Mouse (Mus musculus) heart, postnatal 36 days (tissue): ENCODE measurements around the gene Calcr. TPM values are rescaled to one million over a fixed set of nuclear protein-coding genes. Genes with fewer than 3 reads are reported as not detected.
"Not testable (repeated sequence)": the region's sequence is repeated elsewhere in the genome, so short reads cannot be mapped to it uniquely, and the experiment has no call there.

Experiments used
- DNase-seq, 2 experiments: peaks; one replicate each; pipeline ENCODE4 v3.0.0; 2021 to 2022
- intact Hi-C: fragments of 180-260 bp; cut with DNase I; formaldehyde crosslinking; loops from one replicate; pipeline ENCODE4 v1.15.1; 2025
- microRNA-seq, 2 experiments: library from miRNA; unstranded; fragments of <30 nt; microRNA quantifications; one replicate each; pipeline ENCODE4 v1.2.0; 2021; ENCODE audit warnings: borderline number of aligned reads in 2 of 2
- total RNA-seq, 2 experiments: library from RNA; stranded (reverse); gene quantifications; 2 replicates each; pipeline ENCODE4 v1.2.3; 2021

Gene Calcr
- not detected for total RNA-seq

DNA sequence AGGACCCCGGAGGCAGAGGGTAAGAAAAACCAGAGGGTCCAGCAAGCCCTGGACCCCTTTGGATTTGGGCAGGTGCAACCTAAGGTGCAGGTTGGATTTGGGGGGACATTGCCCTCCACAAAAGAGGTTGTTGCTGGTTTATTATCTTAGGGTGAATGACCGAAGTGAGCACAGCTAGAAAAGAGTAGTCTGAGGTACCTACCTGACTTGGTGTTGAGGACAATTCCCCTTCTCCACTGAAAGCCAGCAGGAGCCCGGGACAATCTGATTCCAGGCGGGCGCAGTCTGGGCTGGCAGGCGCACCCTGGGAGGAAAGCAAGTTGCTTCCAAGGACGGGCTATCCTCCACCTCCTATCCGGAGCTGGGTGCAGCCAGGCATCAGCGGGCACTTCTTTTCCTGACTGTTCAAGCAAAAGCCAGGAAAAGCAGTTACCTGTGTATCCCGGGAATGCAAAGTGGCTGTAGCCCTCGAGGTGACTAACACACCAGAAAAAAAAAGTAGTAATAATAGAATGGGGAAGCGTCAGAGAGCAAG is at the start of gene Calcr:
TSS of gene Calcr (minus strand) at position 485 of the 535 bp plus-strand sequence.
- intact Hi-C loops = no loop called here

DNA sequence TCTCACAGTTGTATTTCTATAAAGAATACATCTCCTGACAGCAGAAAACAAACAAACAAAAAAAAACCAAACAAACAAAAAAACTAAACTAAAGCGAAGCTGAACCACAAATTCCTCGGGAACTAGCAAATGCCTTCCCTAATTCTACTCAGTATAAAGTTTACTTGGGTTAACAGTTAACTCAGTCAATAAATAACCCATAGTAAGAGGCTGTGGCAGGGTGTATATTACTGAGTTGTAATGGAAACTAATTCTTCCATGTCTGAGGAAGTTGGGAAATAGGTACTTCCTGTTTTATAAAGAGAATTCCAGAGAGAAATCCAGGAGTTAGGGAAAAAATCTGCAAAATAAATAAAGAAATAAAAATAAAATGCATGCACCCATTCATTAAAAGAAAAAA is 3.0 kb upstream of the Calcr start:
- no peak for DNase-seq
- intact Hi-C loops = no loop called here

More for the DNA sequence above, at the start of gene Calcr:
- no peak for DNase-seq

DNA sequence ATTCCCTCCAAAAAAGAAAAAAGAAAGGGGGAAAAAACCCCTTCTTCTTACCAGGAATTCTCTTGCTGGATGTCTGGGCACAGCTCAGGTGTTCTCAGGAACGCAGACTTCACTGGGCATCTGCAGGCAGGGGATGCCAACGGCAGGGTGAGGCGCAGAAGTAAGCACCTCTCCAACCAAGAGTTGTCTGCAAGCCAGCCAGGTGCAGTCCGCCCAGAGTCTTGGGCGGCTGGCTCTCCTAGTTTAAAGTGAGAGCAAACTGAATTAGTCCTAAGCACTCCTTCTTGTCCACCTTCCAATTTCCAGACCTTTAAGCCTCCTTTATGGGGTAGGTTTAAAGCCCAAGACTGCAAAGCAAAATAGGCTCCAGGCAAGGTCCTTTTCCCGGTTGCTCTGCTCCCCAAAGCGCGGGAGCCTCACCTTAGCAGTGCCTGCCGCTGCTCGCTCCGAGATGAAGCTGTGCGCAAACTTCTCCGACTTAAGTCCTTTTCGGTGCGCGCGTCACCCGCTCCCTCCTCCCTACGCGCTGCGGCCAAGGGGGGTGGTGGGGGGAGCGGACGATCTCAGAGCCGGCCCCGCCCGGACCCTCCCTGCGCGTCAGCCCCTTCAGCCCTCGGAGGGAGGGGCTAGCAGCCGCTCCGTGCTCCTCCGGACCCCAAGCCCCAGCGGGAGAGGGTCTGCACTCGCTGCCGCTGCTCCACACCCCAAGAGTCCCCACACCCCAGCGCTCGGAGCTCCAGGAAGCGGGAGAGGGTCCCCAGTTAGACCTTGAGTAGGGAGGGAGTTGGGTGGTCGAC is 1.1 kb downstream of the Calcr start:
- DNase-seq = no peak
- intact Hi-C loops = no loop called here

DNA sequence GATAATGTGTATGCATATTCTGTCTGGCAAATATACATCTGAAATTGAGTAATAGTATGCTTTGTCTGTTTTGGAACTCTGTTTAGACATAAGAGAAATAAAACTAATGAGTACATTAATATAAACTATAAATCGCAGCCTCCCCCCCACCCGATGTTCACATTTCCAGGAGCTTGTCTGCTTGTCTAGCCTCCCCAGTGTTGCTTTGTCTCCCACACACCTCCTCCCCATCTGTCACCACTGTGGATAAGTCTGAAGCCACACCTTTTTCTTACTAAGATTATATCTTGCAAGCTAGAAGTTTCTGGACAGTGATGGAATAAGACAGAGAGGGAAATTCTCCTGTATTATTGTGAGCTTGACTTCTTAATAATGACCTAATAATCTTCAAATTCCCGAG is 12.9 kb downstream of the Calcr start:
- DNase-seq = no peak
- intact Hi-C loops = no loop called here

DNA sequence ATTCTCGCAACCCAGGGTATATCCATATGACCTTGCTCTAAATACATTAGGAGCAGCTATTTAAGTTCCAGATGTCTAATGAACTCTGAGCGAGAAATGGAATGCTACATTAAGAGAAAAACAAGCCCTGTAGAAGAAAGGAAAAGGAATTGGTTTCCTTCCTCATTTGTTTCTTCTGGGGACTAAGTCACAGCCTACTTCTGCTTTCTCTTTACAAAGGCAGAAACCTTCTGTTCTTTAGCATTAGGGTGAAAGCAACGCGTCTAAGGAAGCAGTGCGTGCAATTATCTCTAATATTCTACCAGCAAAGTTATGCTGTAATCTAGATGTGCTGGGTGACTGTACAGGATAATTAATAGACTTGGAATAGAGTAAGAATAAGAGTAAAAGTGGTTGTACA is 14.9 kb downstream of the Calcr start:
- DNase-seq = no peak
- intact Hi-C loops = loop anchor here (5.0 kb wide), 1 partner anchor 127 kb away; no protein-coding TSS in a partner anchor

DNA sequence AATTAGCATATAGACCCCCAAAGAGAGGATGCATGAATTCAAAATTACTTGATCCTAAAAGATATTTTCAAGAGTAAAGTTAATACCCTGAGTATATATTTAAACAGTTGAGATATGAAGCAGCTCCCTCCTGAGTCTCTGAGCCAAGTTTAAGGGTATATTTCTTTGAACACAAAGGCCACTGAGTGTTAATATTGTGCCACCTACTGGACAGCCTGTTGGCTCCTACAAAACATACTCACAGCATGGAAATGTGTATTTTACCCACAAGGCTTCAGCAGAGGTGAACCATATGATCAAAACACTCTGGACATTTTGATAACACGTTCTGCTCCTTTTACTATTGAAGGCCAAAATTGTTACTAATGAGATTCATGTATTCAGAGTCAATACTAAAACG is 19.0 kb downstream of the Calcr start:
- no peak for DNase-seq
- intact Hi-C loops = loop anchor here (5.0 kb wide), 1 partner anchor 123 kb away; no protein-coding TSS in a partner anchor

DNA sequence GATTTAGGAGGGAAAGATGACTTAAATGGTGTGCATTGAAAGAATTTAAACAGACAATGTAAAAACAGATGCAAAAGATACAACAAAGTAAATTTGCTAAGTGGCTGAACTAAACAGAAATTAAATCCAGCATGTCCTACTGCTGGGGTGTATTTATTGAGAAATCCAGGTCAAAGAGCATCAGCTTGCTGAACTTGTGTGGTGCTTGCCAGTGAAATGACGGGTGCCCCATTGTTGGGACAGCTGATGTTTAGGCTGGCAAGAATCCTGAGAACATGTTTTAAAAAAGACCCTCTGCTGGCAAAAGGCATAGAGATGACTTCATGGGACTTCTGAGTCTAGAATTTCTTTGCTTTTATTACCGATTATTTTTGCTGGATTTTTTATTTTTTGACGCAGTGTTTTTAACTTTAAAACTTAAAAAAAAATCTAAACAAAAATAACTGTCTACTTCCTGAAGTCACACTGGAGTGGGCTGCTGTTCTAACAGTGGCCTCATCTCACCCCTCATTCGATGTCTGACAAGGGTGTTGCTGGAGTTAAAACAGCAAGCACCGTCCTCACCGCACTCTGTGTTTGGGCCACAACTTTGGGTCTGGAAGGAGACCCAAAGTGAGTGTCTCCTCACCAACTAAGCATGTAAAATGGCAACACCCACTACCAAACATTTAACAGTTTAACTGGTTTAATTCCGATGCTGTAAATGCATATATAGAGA is 22.4 kb downstream of the Calcr start:
- no peak for DNase-seq
- intact Hi-C loops = no loop called here

DNA sequence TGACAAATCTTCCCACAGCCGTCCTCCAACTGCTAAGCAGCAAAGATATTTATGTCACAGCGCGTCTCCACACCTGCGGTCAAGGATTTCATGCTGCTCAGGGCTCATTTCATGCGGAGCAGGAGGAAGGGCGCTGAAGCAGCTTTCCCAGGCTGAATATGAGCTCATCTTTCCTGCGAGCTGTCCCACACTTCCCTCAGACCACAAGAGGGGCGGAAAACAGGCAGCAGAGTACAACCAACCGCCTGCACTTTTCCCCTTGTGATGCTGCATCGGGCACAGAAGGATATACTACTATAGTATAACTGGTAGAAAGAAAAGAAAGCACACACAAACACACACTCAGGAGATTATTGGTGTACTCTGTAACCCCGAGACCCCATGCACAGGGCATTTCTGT is 23.2 kb downstream of the Calcr start:
- intact Hi-C loops = no loop called here
- DNase-seq = no peak

DNA sequence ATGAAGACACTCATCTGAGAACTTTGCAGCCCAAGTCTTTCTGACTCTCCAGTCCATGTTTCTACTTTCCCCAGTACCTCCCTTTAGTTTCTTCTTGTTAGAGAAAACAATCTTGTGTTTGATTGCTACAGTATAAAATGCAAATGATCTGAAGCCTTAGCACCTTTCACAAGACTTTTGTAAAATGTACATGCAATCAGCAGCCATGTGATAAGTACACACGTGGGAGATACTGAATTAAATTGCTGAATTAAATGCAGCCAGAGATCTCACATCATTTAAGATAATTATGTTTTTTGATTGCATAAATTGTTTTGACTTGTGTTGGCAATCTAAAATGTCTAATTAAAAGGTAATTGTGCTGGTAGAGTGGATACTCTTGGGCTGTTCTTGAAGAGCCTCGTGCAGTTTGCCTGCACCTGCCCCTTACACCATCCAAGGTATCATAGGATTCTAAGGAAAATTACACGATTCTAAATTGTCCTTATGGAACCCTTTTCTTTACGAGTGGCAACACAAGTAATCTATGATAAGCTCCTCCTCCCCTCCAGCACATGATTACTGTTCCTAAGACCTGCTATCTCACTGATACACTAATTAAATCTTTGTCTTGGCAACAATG is 34.2 kb downstream of the Calcr start:
- intact Hi-C loops = no loop called here
- DNase-seq = no peak

DNA sequence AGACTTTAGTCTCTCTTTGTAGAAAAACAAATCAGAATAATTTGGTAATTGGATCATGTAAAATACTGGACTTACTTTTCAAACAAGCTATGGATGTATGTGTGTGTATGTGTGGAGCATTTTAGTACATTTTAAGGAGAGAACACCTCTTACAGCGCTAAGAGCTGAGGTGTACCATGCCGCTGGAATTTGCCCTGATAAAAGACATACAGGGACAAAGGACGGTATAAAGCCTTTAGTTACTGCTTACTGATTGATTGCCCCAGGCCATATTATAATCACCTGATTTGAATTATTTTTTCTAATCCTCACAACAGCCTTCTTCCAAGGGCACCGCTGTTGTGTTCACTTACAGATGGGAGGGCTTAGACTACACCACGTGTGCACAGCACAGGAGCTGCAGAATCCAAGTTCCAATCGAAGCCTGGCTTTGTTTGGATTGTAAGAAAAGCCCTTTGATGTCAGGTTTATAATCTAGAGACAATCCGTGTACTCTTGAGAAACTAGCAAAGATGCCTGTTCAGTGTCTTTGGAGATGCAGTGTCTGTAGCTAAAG is 76.3 kb downstream of the Calcr start:
- intact Hi-C loops = no loop called here
- no peak for DNase-seq

DNA sequence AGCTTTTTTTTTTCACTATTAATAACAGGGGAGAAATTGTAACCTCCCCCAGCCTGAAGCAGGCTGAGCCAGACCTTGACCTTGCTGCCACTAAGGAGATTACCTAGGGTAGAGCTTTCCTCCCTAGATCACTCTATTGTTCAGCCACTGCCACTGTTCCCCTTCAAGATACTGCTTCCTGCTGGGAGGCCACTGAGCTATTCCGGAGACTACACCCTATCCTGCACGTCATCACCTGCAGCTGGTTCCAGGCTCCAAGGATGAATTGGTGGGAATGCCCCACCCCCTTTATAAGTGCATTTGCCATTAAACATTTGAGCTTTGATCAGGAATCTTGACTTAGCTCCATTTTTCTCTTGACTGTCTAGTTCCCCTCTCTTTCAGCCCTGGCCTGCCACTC is 86.2 kb downstream of the Calcr start:
- intact Hi-C loops, DNase-seq: not testable (repeated sequence)

DNA sequence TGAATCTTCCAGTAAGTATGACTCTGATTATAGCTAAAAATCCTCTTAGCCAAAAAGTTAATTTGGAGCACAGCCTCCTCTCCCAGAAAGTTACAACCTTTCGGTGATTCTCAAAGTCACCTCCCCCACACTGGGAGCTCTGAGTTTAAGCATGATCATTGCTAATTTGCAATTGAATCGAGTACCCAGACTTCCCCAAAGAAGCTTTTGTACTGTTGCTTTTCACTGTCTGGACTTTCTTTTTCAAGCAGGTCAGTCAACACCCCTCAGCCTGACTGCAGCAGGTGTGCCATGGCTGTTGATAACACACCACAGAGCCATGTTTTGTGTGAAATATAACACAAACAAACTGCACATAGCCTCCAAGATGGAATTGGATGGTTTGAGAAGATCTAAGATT is 86.7 kb downstream of the Calcr start:
- intact Hi-C loops = no loop called here
- no peak for DNase-seq

DNA sequence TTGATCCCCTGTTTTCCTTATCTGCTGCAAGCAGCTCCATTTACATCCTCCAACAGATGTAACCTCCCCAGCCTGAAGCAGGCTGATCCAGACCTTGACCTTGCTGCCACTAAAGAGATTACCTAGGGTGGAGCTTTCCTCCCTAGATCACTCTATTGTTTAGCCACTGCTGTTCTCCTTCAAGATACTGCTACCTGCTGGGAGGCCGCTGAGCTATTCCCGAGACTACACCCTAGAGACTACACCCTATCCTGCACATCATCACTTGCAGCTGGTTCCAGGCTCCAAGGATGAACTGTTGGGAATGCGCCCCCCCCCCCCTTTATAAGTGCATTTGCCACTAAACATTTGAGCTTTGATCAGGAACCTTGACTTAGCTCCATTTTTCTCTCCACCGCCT is 92.6 kb downstream of the Calcr start:
- DNase-seq, intact Hi-C loops: not testable (repeated sequence)

DNA sequence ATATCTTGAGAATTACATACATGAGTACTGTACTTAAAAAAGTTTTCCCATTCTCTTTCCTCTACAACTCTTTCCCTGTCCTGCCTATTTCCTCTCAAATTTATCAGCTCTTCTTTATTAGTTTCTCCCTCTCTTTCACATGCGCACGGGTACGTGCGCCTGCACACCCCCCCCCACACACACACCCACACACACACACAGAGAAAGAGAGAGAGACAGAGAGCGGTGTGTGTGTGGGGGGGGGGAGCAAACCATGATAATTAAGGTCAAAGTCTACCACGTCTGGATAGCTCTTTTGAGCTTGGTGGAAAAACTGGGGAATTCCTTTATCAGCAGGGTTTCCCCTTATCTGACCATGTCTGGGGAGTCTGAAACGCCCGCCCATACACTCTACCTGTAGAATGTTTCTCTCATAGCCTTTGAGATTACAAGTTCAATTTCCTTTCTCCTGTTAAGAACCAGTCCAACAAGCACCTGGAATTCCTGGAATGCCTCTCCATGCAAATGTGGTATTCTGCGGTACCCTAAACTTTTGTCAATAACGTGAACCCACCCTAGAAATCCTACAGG is 100.3 kb downstream of the Calcr start:
- intact Hi-C loops = no loop called here
- DNase-seq = no peak

DNA sequence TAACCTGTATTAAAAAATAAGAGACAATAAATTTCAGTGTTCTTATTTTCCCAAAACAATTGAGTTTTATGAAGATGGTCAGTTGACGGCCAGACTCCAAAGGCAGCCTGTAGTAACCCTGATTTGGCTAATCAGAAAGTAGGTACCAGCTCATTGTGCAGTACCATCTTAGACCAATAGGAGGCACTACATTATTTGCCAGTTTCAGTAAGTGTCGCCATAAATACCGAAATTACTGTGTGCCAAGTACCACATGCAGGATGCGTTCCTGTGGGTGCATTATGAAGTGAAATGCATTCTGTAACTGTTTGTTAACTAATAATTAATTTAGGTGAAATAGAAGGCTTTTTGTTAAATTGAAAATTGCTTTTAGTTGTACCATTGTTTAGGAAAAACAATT is 106.1 kb downstream of the Calcr start:
- intact Hi-C loops = no loop called here
- no peak for DNase-seq

Small RNAs within 50 kb of the gene (microRNA-seq; reads per million reads assigned to microRNA genes)
- gene Mir489 (0 reads per million in 2 experiments), gene Mir653 (0 reads per million in 2 experiments)

Other genes starting within 250 kb of the Calcr start
- 1 to 10 TPM in 1 of 2 experiments, under 1 TPM in 1; 0.95 to 1.4 TPM for gene Tfpi2, start 224.2 kb upstream of the Calcr start, total RNA-seq
- not detected for gene Gngt1, start 229.1 kb upstream of the Calcr start, total RNA-seq
- gene Gng11, start 239.2 kb upstream of the Calcr start, total RNA-seq = 10 to 100 TPM; 64.8 to 69.5 TPM